Mouse (Mus musculus) ES-CJ7 (cell line): ENCODE results near the gene Aldh8a1.

Source experiments
- DNase-seq: peaks from one replicate; pipeline ENCODE4 v3.0.0; 2011; ENCODE audit warnings: low read depth, low spot score

Gene Aldh8a1

GRCm38 (mm10) chr10:21419188-21419587, 42.1 kb downstream of the Aldh8a1 start:
- DNase-seq, result peak; percentile 12

- peak; percentile 51 for DNase-seq
Measured at GRCm38 (mm10) chr10:21420457-21421424, 43.6 kb downstream of the Aldh8a1 start.

- DNase-seq, result no peak
Measured at GRCm38 (mm10) chr10:21426515-21426914, 49.4 kb downstream of the Aldh8a1 start.

- DNase-seq, result peak; percentile 87
Measured at GRCm38 (mm10) chr10:21427996-21428395, 50.9 kb downstream of the Aldh8a1 start.

- peak; percentile 57 for DNase-seq
Measured at GRCm38 (mm10) chr10:21439268-21439667, 62.2 kb downstream of the Aldh8a1 start.

GRCm38 (mm10) chr10:21441020-21441419, 63.9 kb downstream of the Aldh8a1 start:
- DNase-seq, result no peak

GRCm38 (mm10) chr10:21441690-21442089, 64.6 kb downstream of the Aldh8a1 start:
- DNase-seq, result no peak

- no peak for DNase-seq
Measured at GRCm38 (mm10) chr10:21443646-21444324, 66.7 kb downstream of the Aldh8a1 start.

GRCm38 (mm10) chr10:21444410-21444809, 67.3 kb downstream of the Aldh8a1 start:
- no peak for DNase-seq
